Mouse (Mus musculus) retina, postnatal 7 days (tissue): ENCODE measurements around the gene AI987944.

Source experiments
- DNase-seq: peaks from one replicate; pipeline ENCODE4 v3.0.0-alpha.2; 2012; ENCODE audit warnings: low read depth, low spot score

The AI987944 gene

GRCm38 (mm10) chr7:41393048-41393971 is at the start of gene AI987944:
AI987944 (minus strand) TSS chr7:41393379.
- peak; percentile 81 for DNase-seq

- no peak for DNase-seq
Measured at GRCm38 (mm10) chr7:41394130-41394529, 951 bp upstream of the AI987944 start.
